Mouse (Mus musculus): ENCODE measurements at regions not wholly inside any gene's neighbourhood (a gene's known extent, or its start where the extent isn't known, plus 50 kb on each side); places are given as distances from the start of the nearest gene placed in this dataset.

DNA sequence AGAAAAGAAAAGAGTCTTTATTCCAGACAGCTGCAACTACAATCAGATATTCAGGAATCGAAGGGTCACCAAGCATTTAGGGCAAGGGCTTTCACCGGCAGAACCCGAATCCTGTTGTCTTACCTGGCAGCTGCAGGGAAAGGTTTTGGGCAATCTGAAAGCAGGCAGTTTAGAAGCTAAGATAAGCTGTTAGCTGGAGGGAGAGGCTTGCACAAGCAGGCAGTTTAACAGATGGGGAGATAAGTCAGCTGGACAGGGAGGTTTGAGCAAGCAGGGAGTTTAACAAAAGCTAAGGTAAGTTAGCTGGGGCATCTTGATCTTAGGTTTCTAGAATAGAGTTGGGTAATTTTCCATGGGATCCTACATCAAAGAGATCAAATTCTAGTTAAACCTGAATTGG, 67.3 kb upstream of the Med14 start:
- TF ChIP-seq POLR2A (IDR thresholded peaks at IDR 0.05; ENCODE audit: control insufficient read depth in 1 of 2, insufficient read depth in 1 of 2, low read depth in 1 of 2, low read length in 2 of 2, poor library complexity in 1 of 2) (no peak), CTCF (IDR thresholded peaks at IDR 0.05 in 2 of 3, conservative IDR thresholded peaks at IDR 0.05 in 1 of 3; ENCODE audit: control insufficient read depth in 1 of 3, insufficient read depth in 1 of 3, low read depth in 2 of 3, low read length in 3 of 3, poor library complexity in 1 of 3, severe bottlenecking in 1 of 3) (no peak)

Measured in MEL (cell line).